In genomic region chr13:6374570-6375173, GRCm38 (mm10) we compare ENCODE assay signal across 14 mouse cellular contexts.
"Had no signal": no experiment of that assay in that cellular context is flagged by ENCODE, and none has a peak within 500 bp of the region (broad histone marks: within the 10 kb centered on the region; RNA-seq: fewer than 3 reads in every experiment).

No protein-coding gene starts in this region.

- ATAC-seq: lung, postnatal 0 days had no signal

- H3K27me3 ChIP-seq: kidney, embryonic 15.5 days; liver, embryonic 15.5 days; midbrain, embryonic 12.5 days; stomach, embryonic 15.5 days had no signal

- H3K4me2 ChIP-seq: kidney, embryonic 15.5 days; liver, embryonic 11.5 days; liver, embryonic 15.5 days; midbrain, embryonic 12.5 days; stomach, embryonic 15.5 days had no signal

- DNase-seq: kidney, adult 2 months; kidney, postnatal 14 days; lung, adult 2 months; lung, postnatal 4 days; right cerebral cortex, postnatal 14 days; thymus, postnatal 4 days had no signal

- H3K4me3 ChIP-seq: kidney, embryonic 15.5 days; left cerebral cortex, adult 2 months; limb, embryonic 10.5 days; liver, embryonic 15.5 days; midbrain, embryonic 12.5 days; stomach, embryonic 15.5 days had no signal

- H3K9ac ChIP-seq: kidney, embryonic 15.5 days; liver, embryonic 15.5 days; midbrain, embryonic 12.5 days; stomach, embryonic 15.5 days had no signal

- H3K36me3 ChIP-seq: kidney, embryonic 15.5 days; limb, embryonic 10.5 days; liver, embryonic 15.5 days; midbrain, embryonic 12.5 days; stomach, embryonic 15.5 days had no signal

- H3K27ac ChIP-seq: kidney, embryonic 15.5 days; left cerebral cortex, adult 2 months; limb, embryonic 10.5 days; liver, embryonic 15.5 days; midbrain, embryonic 12.5 days; stomach, embryonic 15.5 days had no signal

- H3K4me1 ChIP-seq: kidney, embryonic 15.5 days; limb, embryonic 10.5 days; liver, embryonic 15.5 days; midbrain, embryonic 12.5 days; stomach, embryonic 15.5 days had no signal

- H3K9me3 ChIP-seq: kidney, embryonic 15.5 days; limb, embryonic 10.5 days; liver, embryonic 15.5 days; midbrain, embryonic 12.5 days; stomach, embryonic 15.5 days had no signal
